Mouse (Mus musculus) cerebellum, adult 2 months (tissue): Measurements from ENCODE around the gene 4933400A11Rik.

Source experiments
- CTCF ChIP-seq: fragments of 200-500 bp; IDR thresholded peaks from 2 replicates; pipeline ENCODE4 v1.5.1; 2011; ENCODE audit warnings: low read depth, mild to moderate bottlenecking, control low read depth, low read length, moderate library complexity, borderline replicate concordance; ENCODE audit not compliant: insufficient read depth
- POLR2A ChIP-seq: fragments of 200-500 bp; IDR thresholded peaks from 2 replicates; pipeline ENCODE4 v1.6.1; 2011; ENCODE audit warnings: low read length, control low read depth, borderline replicate concordance; ENCODE audit not compliant: insufficient read depth

GRCm38 (mm10) chrX:169813673-169814072, 34.2 kb upstream of the 4933400A11Rik start:
- no peak for TF ChIP-seq CTCF
- TF ChIP-seq POLR2A, result no peak
